Mouse (Mus musculus): Measurements from ENCODE around the gene Tob1.

Gene Tob1

GRCm38 (mm10) chr11:94229207-94229960 lies 18.1 kb downstream of the Tob1 start:
- no peak for DNase-seq (ENCODE audit: low read depth, low spot score)

GRCm38 (mm10) chr11:94230244-94230643 lies 19.0 kb downstream of the Tob1 start:
- DNase-seq (ENCODE audit: low read depth, low spot score): no peak

GRCm38 (mm10) chr11:94231821-94232552 lies 20.7 kb downstream of the Tob1 start:
- DNase-seq (ENCODE audit: low read depth, low spot score): no peak

- DNase-seq (ENCODE audit: low read depth, low spot score): no peak
Observed at GRCm38 (mm10) chr11:94233405-94233804, 22.2 kb downstream of the Tob1 start.

- DNase-seq (ENCODE audit: low read depth, low spot score): no peak
Observed at GRCm38 (mm10) chr11:94234380-94234779, 23.1 kb downstream of the Tob1 start.

GRCm38 (mm10) chr11:94234857-94235256 lies 23.6 kb downstream of the Tob1 start:
- no peak for DNase-seq (ENCODE audit: low read depth, low spot score)

- DNase-seq (ENCODE audit: low read depth, low spot score): peak; percentile 65
Observed at GRCm38 (mm10) chr11:94236074-94236473, 24.8 kb downstream of the Tob1 start.

- DNase-seq (ENCODE audit: low read depth, low spot score): no peak
Observed at GRCm38 (mm10) chr11:94238786-94239185, 27.5 kb downstream of the Tob1 start.

GRCm38 (mm10) chr11:94239706-94240105 lies 28.5 kb downstream of the Tob1 start:
- no peak for DNase-seq (ENCODE audit: low read depth, low spot score)

- no peak for DNase-seq (ENCODE audit: low read depth, low spot score)
Observed at GRCm38 (mm10) chr11:94242760-94243421, 31.6 kb downstream of the Tob1 start.

- DNase-seq (ENCODE audit: low read depth, low spot score): no peak
Observed at GRCm38 (mm10) chr11:94243422-94244180, 32.3 kb downstream of the Tob1 start.

GRCm38 (mm10) chr11:94244385-94244784 lies 33.1 kb downstream of the Tob1 start:
- no peak for DNase-seq (ENCODE audit: low read depth, low spot score)

- no peak for DNase-seq (ENCODE audit: low read depth, low spot score)
Observed at GRCm38 (mm10) chr11:94245955-94246788, 34.9 kb downstream of the Tob1 start, which contains the start of gene Wfikkn2. Gene Wfikkn2, minus strand, starts transcription at chr11:94246005.

GRCm38 (mm10) chr11:94246789-94247061 lies 35.5 kb downstream of the Tob1 start:
- no peak for DNase-seq (ENCODE audit: low read depth, low spot score)

GRCm38 (mm10) chr11:94253156-94253555 lies 41.9 kb downstream of the Tob1 start:
- no peak for DNase-seq (ENCODE audit: low read depth, low spot score)

GRCm38 (mm10) chr11:94253691-94254090 lies 42.4 kb downstream of the Tob1 start:
- DNase-seq (ENCODE audit: low read depth, low spot score): no peak

GRCm38 (mm10) chr11:94255733-94256132 lies 44.5 kb downstream of the Tob1 start:
- no peak for DNase-seq (ENCODE audit: low read depth, low spot score)

- DNase-seq (ENCODE audit: low read depth, low spot score): no peak
Observed at GRCm38 (mm10) chr11:94257987-94258386, 46.7 kb downstream of the Tob1 start.

GRCm38 (mm10) chr11:94259814-94260213 lies 48.6 kb downstream of the Tob1 start:
- DNase-seq (ENCODE audit: low read depth, low spot score): no peak

- DNase-seq (ENCODE audit: low read depth, low spot score): no peak
Observed at GRCm38 (mm10) chr11:94261585-94262370, 50.5 kb downstream of the Tob1 start.

Data from WW6 (cell line).